Mouse (Mus musculus): ENCODE results near the gene Rap1gap2. TPM values are rescaled to one million over a fixed set of nuclear protein-coding genes. Genes with fewer than 3 reads are reported as not detected.

Rap1gap2 gene
- polyA plus RNA-seq, 1 experiment from 2014 or later = 2.4 TPM

DNA sequence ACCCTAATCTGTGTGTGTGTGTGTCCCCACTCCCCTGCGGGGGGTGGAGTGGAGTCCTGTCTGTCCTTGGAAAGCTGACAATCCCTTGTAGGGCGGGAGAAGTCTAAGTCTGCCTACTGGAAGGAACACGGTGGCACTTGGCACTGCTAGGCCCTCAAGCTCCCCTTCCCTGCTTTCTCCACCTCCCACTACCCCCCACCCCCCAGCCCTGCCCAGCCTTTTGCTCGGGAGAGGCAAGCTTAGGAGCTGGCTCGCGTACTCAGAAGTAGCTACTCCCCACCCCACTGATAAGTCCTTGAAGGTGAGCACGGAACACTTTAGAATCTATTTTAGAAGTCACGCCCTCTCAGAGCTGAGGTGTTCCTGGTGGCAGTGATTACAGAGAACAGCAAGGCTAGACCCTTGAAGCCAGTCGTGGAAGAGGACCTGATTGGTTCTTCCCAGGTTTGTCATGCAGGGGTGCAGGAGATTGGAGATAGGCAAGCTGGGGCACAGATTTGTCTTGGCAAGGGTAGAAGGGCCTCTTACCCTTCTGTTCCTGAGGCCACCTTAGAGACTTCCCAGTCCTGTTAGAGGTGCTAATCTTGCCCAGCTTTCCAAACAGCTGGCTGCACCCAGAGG lies 28.2 kb upstream of the Rap1gap2 start:
- peak overlapping the region; percentile 89 for H3K4me2 ChIP-seq
- no peaks in the 10 kb centered on the region for H3K36me3 ChIP-seq
- no peaks in the 10 kb centered on the region for H3K9me3 ChIP-seq
- ATAC-seq (ENCODE audit: borderline replicate concordance, extremely low read depth, low FRiP score, low TSS enrichment) = peak; percentile 46
- H3K27me3 ChIP-seq = no peaks in the 10 kb centered on the region
- WGBS = 9% methylated on average over 9 of the region's 9 CpGs
- peak overlapping the region; percentile 85 for H3K9ac ChIP-seq
- H3K27ac ChIP-seq = peak overlapping the region; percentile 98
- peak overlapping the region; percentile 86 for H3K4me3 ChIP-seq
- H3K4me1 ChIP-seq = peaks cover 31% of the 10 kb centered on the region

DNA sequence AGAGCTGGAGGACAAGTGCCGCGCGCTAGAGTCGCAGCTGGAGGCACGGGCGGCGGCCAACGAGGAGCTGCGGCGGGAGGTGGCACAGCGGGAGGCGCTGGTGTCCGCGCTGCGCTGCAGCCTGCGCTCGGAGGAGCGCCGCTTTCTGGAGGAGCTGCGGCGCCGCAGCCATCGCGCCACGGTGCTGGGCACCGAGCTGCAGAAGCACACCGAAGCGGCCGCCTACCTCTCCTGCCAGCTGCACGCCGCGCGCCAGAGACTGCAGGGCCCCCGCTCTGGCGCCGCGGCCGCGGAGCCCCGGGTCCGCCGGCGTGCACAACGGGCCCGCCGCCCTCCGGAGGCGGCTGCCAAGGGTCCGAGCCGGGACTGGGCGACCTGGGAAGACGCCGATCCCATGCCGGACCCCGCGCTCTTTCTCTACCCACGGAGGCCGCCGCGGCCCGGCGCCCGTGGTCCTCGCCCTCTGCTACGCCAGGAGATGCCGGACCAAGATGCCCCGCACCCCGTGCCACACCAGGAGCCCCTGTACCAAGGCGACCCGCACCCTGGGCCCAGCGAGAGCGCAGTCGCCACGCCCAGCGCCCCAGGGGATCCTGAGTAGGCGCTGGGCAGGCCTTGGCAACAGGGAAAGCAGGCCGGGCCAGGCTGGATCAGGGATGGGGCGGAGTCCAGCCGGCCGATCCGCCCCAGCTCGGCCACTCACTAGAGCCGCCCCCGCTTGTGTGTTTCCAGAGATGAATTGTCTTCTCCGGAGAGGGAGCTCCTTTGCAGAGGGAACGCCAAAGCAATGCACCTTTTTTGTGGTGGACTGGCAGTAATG lies 27.5 kb upstream of the Rap1gap2 start:
- WGBS = 0% methylated on average over 64 of the region's 86 CpGs
- no peaks in the 10 kb centered on the region for H3K9me3 ChIP-seq
- H3K9ac ChIP-seq = peak overlapping the region; percentile 85

DNA sequence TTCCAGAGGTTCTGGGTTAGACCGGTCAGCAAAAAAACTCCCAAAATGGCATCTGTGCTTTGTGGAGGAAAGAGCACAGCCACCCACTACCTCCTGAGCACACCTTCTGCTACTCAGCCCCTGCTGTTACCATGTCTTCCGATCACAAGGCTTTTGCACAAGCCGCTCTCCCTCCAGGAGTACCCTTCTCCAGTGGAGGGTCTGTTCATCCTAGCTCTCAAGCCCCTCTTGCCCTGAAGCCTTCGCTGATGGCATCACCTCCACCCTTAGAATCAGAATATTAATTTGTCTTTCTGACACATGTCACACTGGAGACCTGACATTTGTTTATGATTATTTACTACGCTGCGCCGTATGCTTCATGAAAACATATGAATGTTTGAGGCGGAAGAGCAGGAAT lies 26.8 kb upstream of the Rap1gap2 start:
- Histone ChIP-seq H3K4me2 (peak overlapping the region; percentile 89), H3K27me3 (no peaks in the 10 kb centered on the region), H3K4me3 (peak overlapping the region; percentile 86), H3K9me3 (no peaks in the 10 kb centered on the region), H3K27ac (peak overlapping the region; percentile 98), H3K36me3 (no peaks in the 10 kb centered on the region), H3K4me1 (peaks cover 31% of the 10 kb centered on the region), H3K9ac (peak overlapping the region; percentile 85)
- no peak for ATAC-seq (ENCODE audit: borderline replicate concordance, extremely low read depth, low FRiP score, low TSS enrichment)
- whole genome bisulfite sequencing = 19% methylated on average over 8 of the region's 8 CpGs

More for the DNA sequence above, 27.5 kb upstream of the Rap1gap2 start:
- H3K27ac ChIP-seq = peak overlapping the region; percentile 98
- no peaks in the 10 kb centered on the region for H3K27me3 ChIP-seq
- H3K4me1 ChIP-seq = peaks cover 31% of the 10 kb centered on the region
- peak; percentile 94 for ATAC-seq (ENCODE audit: borderline replicate concordance, extremely low read depth, low FRiP score, low TSS enrichment)
- H3K4me3 ChIP-seq = peak overlapping the region; percentile 86
- no peaks in the 10 kb centered on the region for H3K36me3 ChIP-seq
- H3K4me2 ChIP-seq = peak overlapping the region; percentile 89

DNA sequence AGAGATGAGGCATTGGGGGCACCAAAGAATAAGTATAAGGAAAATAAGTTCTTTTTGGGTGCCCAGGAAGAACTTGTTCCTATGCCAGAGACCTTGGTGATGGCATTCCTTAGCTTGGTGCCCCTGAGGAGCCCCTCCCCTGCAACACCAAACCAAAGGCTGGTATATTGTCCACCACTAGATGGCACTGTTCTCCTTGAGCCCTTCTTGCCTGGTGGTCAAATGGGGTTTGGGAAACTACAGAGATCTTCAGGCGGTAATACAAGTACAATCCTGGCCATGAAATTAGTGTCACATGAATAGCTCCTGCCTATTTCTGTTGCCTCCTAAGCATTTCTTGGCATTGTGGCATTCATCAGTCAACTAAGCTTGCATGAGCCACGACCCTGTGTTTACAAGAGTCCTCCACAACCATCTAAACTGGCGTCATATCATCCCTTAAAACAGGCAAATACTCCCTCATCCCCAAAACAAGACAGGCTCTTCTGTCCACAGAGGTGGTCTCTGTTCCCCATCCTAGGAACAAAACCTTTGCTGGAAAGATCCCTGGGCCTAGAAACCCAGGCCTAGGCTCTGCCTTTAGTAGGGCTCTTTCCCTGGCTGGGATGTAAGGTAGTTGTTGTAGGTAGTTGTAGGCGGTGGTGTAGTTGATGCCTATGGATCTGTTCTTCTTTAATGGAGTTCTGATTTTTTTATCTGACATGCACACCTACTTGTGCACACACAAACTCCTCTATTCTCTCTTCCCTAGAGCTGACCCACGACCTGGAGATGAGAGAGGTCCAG lies 24.0 kb upstream of the Rap1gap2 start:
- H3K4me3 ChIP-seq = no peak overlapping the region
- H3K9ac ChIP-seq = no peak overlapping the region
- H3K4me1 ChIP-seq = peaks cover 20% of the 10 kb centered on the region
- H3K27me3 ChIP-seq = no peaks in the 10 kb centered on the region
- H3K9me3 ChIP-seq = no peaks in the 10 kb centered on the region
- H3K36me3 ChIP-seq = no peaks in the 10 kb centered on the region
- no peak overlapping the region for H3K27ac ChIP-seq
- no peak for ATAC-seq (ENCODE audit: borderline replicate concordance, extremely low read depth, low FRiP score, low TSS enrichment)
- 52% methylated on average over 5 of the region's 5 CpGs for WGBS
- no peak overlapping the region for H3K4me2 ChIP-seq

DNA sequence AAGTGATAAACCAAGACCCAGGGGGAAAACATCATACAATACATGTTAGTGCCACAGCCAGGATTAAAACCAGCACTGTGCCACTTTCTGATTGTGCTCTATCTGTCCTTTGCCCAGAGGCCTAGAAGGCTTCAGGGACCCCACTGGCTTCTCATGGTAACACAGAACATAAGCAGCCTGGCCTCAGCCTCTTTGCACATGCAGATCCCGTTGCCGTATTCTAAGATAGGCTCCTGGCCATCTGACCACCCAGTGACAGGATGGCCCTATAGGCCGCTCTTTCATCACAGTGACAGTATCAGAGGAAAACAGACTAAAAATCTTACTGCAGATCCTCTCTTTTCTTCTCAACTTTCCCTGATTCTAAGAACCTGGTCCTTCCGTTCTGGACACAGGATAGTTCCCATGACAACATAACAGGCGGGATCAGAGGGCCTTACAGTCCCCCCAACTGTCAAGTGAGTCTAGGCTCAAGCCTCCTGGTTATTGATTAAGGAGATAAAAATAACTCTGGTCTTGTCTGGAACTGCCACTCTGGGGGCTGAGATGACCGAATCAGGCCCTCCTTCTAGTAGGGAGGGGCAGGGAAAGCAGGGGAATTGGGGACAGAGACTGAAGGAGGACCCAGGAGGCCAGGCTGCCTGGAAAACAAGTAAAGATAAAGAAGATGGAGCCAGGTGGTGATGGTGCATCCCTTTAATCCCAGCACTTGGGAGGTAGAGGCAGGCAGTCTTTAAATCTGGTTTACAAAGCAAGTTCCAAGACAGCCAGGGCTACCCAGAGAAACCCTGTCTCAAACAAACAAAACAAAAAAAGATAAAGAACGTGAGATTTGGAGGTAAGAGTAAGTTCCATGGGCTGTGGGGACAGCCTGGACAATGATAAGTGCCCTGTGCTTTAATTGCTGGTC lies 21.4 kb upstream of the Rap1gap2 start:
- 52% methylated on average over 7 of the region's 7 CpGs for WGBS
- no peaks in the 10 kb centered on the region for H3K36me3 ChIP-seq
- no peaks in the 10 kb centered on the region for H3K27me3 ChIP-seq
- H3K27ac ChIP-seq = no peak overlapping the region
- no peaks in the 10 kb centered on the region for H3K9me3 ChIP-seq
- no peak overlapping the region for H3K4me2 ChIP-seq
- ATAC-seq (ENCODE audit: borderline replicate concordance, extremely low read depth, low FRiP score, low TSS enrichment) = no peak
- no peak overlapping the region for H3K4me3 ChIP-seq
- peaks cover 1% of the 10 kb centered on the region for H3K4me1 ChIP-seq
- H3K9ac ChIP-seq = no peak overlapping the region

DNA sequence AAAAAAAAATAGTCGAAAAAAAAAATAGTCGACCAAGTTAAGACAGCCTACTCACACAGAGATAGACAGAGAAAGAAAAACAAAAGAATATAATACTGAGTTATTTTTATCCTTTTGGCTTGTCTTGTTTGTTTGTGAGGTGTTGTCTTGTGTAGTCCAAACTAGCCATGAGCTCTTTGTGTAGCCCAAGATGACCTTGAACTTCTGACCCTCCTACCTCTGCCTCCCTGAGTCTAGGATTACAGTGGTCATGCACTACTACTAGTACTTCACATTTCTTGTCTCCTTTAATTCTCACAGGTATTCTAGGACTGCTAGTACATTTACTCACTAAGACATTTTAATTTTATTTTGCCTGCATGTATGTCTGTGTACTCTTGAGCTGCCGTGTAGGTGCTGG lies 16.8 kb upstream of the Rap1gap2 start:
- whole genome bisulfite sequencing = 60% methylated on average over 3 of the region's 3 CpGs

DNA sequence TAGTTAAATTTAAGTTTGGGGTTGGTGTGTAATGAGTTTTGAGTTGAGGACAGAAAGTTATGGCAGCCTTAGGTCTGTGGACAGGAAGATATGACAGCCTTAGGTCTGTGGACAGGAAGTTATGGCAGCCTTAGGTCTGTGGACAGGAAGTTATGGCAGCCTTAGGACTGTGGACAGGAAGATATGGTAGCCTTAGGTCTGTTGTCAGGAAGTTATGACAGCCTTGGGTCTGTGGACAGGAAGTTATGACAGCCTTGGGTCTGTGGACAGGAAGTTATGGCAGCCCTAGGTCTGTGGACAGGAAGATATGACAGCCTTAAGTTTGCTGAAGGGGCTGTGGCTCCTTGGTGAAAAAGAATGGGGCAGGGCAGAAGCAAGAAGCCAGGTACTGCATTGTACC lies 14.6 kb upstream of the Rap1gap2 start:
- H3K9ac ChIP-seq = no peak overlapping the region
- peaks cover 13% of the 10 kb centered on the region for H3K27me3 ChIP-seq
- H3K4me2 ChIP-seq = no peak overlapping the region
- ATAC-seq (ENCODE audit: borderline replicate concordance, extremely low read depth, low FRiP score, low TSS enrichment) = no peak
- H3K4me3 ChIP-seq = no peak overlapping the region
- no peaks in the 10 kb centered on the region for H3K9me3 ChIP-seq
- H3K36me3 ChIP-seq = no peaks in the 10 kb centered on the region
- H3K27ac ChIP-seq = no peak overlapping the region
- no peaks in the 10 kb centered on the region for H3K4me1 ChIP-seq

More for the DNA sequence above, 16.8 kb upstream of the Rap1gap2 start:
- H3K4me3 ChIP-seq = no peak overlapping the region
- no peaks in the 10 kb centered on the region for H3K4me1 ChIP-seq
- no peak overlapping the region for H3K27ac ChIP-seq
- H3K36me3 ChIP-seq = no peaks in the 10 kb centered on the region
- no peaks in the 10 kb centered on the region for H3K9me3 ChIP-seq
- no peak for ATAC-seq (ENCODE audit: borderline replicate concordance, extremely low read depth, low FRiP score, low TSS enrichment)
- H3K9ac ChIP-seq = no peak overlapping the region
- H3K4me2 ChIP-seq = no peak overlapping the region
- no peaks in the 10 kb centered on the region for H3K27me3 ChIP-seq

DNA sequence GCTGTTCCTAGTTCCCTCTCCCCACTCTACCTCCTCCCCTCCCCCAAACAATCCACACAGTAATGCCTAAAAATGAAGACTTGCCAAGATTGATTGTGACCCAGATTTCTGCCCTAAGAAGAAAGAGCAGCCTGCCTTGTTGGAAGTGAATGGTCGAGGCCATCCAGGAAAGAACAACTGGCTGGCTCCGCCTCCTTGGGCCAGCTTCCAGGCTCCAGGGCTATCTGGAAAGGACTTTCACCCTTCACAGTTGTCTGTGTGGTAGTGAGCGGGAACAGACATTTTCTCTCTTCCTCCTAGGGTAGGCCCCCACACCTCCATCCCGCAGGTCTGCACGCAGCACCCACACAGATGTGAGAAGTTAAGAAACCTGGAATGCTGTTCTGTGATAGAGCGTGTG lies 13.0 kb upstream of the Rap1gap2 start:
- H3K36me3 ChIP-seq = no peaks in the 10 kb centered on the region
- H3K9ac ChIP-seq = no peak overlapping the region
- H3K4me2 ChIP-seq = no peak overlapping the region
- H3K4me1 ChIP-seq = peaks cover 6% of the 10 kb centered on the region
- H3K9me3 ChIP-seq = no peaks in the 10 kb centered on the region
- peaks cover 25% of the 10 kb centered on the region for H3K27me3 ChIP-seq
- no peak overlapping the region for H3K4me3 ChIP-seq
- 55% methylated on average over 6 of the region's 6 CpGs for WGBS
- no peak overlapping the region for H3K27ac ChIP-seq
- ATAC-seq (ENCODE audit: borderline replicate concordance, extremely low read depth, low FRiP score, low TSS enrichment) = no peak

DNA sequence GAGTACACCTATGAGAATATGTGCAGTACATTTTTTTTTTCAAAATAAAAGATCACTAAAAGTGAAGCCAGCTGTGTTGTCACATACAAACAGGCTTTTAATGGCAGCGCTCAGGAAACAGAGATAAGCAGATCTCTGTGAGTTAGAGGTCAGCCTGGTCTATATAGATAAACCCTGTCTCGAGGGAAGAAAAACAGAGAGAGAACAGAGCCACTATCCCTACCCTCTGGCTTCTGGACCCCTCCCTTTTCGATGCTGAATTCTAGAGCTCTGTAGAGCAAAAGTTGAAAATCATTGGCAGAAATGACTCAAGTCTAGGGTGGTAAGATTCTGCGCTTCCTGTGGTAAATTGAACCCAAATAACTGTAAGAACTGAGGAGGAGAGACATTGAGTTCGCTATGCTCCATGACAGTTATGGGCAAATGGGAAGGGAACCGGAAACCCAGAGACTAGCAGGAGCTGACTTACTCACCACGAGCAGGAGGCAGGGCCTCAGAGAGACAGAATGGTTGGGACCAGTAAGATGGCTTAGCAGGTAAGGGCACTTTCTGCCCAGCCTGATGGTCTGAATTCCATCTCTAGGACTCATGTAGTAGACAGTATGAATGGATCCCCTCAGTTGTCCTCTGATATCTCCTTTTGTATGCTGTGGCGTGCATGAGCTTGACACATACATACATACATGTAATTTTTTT lies 11.4 kb upstream of the Rap1gap2 start:
- Histone ChIP-seq H3K4me1 (peaks cover 6% of the 10 kb centered on the region), H3K9me3 (no peaks in the 10 kb centered on the region), H3K4me3 (no peak overlapping the region), H3K9ac (no peak overlapping the region), H3K36me3 (no peaks in the 10 kb centered on the region), H3K4me2 (no peak overlapping the region), H3K27ac (no peak overlapping the region), H3K27me3 (peaks cover 30% of the 10 kb centered on the region)
- no peak for ATAC-seq (ENCODE audit: borderline replicate concordance, extremely low read depth, low FRiP score, low TSS enrichment)
- WGBS = 62% methylated on average over 8 of the region's 8 CpGs

DNA sequence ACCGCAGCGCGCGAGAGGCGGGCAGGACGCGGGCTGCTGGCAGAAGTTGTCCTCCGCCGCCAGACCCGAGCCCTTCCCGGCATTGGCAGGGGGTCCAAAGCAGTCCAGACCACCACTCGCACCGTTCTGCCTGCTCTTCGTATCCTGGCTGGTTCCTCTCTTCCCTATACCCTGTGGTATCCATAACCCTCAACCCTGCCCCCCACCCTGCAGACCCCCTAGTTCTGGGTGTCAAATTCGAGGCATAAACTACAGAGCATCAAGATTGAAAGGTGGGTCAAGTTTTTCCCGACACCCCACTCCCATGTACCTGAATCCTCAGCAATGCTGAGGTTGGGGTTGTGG lies 9.2 kb upstream of the Rap1gap2 start:
- 2% methylated on average over 16 of the region's 16 CpGs for WGBS
- H3K4me3 ChIP-seq = peak overlapping the region; percentile 21
- peaks cover 33% of the 10 kb centered on the region for H3K27me3 ChIP-seq
- no peaks in the 10 kb centered on the region for H3K9me3 ChIP-seq
- ATAC-seq (ENCODE audit: borderline replicate concordance, extremely low read depth, low FRiP score, low TSS enrichment) = no peak
- no peak overlapping the region for H3K9ac ChIP-seq
- no peak overlapping the region for H3K27ac ChIP-seq
- peaks cover 6% of the 10 kb centered on the region for H3K4me1 ChIP-seq
- no peaks in the 10 kb centered on the region for H3K36me3 ChIP-seq
- peak overlapping the region; percentile 49 for H3K4me2 ChIP-seq
